Mouse (Mus musculus) CH12.LX (cell line): ENCODE measurements at regions not wholly inside any gene's neighbourhood (a gene's known extent, or its start where the extent isn't known, plus 50 kb on each side); places are given as distances from the start of the nearest gene placed in this dataset.

Experiments
- DNase-seq: peaks from one replicate; pipeline ENCODE4 v3.0.0-alpha.2; 2013; ENCODE audit errors: extremely low read depth
- H3K27ac ChIP-seq: 2 replicates; pipeline ENCODE4 v1.5.1; 2012; ENCODE audit warnings: low read depth, mild to moderate bottlenecking, control low read depth, moderate library complexity; ENCODE audit not compliant: insufficient read depth
- H3K27me3 ChIP-seq: replicated peaks from 2 replicates; pipeline ENCODE3; 2012; ENCODE audit warnings: inconsistent platforms
- H3K36me3 ChIP-seq, 2 experiments: replicated peaks in 1 of 2; 2 replicates each; pipeline versions ENCODE3 to v1.6.1; 2012; ENCODE audit warnings: inconsistent platforms in 1 of 2, low read length in 1 of 2, mild to moderate bottlenecking in 1 of 2, mixed read lengths in 1 of 2, moderate library complexity in 1 of 2; ENCODE audit not compliant: control insufficient read depth in 1 of 2, insufficient read depth in 1 of 2
- H3K4me1 ChIP-seq, 2 experiments: 2 replicates each; pipeline ENCODE4 v1.6.1; 2012; ENCODE audit warnings: inconsistent platforms in 1 of 2, moderate library complexity in 1 of 2; ENCODE audit not compliant: insufficient read depth in 2 of 2, control insufficient read depth in 1 of 2
- H3K4me2 ChIP-seq: 2 replicates; pipeline ENCODE4 v1.6.1; 2012; ENCODE audit warnings: low read depth, mild to moderate bottlenecking, control low read depth; ENCODE audit not compliant: poor library complexity, insufficient read depth, severe bottlenecking
- H3K4me3 ChIP-seq, 3 experiments: fragments of 150-350 bp in 1 of 3; sonication (generic) in 1 of 3; replicated peaks in 1 of 3; 2 replicates each; pipeline versions ENCODE3 to v1.5.1; 2011 to 2012; ENCODE audit warnings: low read depth in 2 of 3, low read length in 2 of 3, mild to moderate bottlenecking in 2 of 3, moderate library complexity in 2 of 3, control low read depth in 1 of 3, improper control_type of control experiment in 1 of 3, inconsistent platforms in 1 of 3, mixed read lengths in 1 of 3; ENCODE audit not compliant: poor library complexity in 1 of 3
- H3K79me2 ChIP-seq: replicated peaks from 2 replicates; pipeline ENCODE4 v1.6.1; 2012; ENCODE audit warnings: mild to moderate bottlenecking, moderate library complexity; ENCODE audit not compliant: control insufficient read depth, poor library complexity, insufficient read depth, severe bottlenecking; ENCODE audit errors: extremely low read depth
- H3K9ac ChIP-seq: 2 replicates; pipeline ENCODE4 v1.6.1; 2012; ENCODE audit warnings: low read depth, mild to moderate bottlenecking, control low read depth, moderate library complexity; ENCODE audit not compliant: insufficient read depth
- H3K9me3 ChIP-seq: replicated peaks from 2 replicates; pipeline ENCODE3; 2012; ENCODE audit warnings: low read length, inconsistent platforms, mixed read lengths
- CHD1 ChIP-seq: IDR thresholded peaks from 2 replicates; pipeline ENCODE4 v1.6.1; 2012; ENCODE audit warnings: low read depth, low read length, improper control_type of control experiment, inconsistent platforms
- CTCF ChIP-seq, 2 experiments: IDR thresholded peaks in 1 of 2; conservative IDR thresholded peaks in 1 of 2; 2 replicates each; pipeline ENCODE4 v1.5.1; 2011 to 2012; ENCODE audit warnings: low read depth in 2 of 2, low read length in 2 of 2, improper control_type of control experiment in 1 of 2, inconsistent platforms in 1 of 2, mild to moderate bottlenecking in 1 of 2, moderate library complexity in 1 of 2
- E2F4 ChIP-seq: IDR thresholded peaks from 2 replicates; pipeline ENCODE4 v1.6.1; 2011; ENCODE audit warnings: low read depth, low read length, improper control_type of control experiment; ENCODE audit not compliant: insufficient replicate concordance
- ELF1 ChIP-seq: IDR thresholded peaks from 2 replicates; pipeline ENCODE4 v1.6.1; 2014; ENCODE audit warnings: low read depth, mild to moderate bottlenecking, inconsistent platforms, low read length, improper control_type of control experiment
- EP300 ChIP-seq: IDR thresholded peaks from 2 replicates; pipeline ENCODE4 v1.6.1; 2011; ENCODE audit warnings: low read length, improper control_type of control experiment
- IRF4 ChIP-seq: IDR thresholded peaks from 2 replicates; pipeline ENCODE4 v1.6.1; 2014; ENCODE audit warnings: low read depth, mild to moderate bottlenecking, inconsistent platforms, low read length, improper control_type of control experiment
- JUN ChIP-seq: IDR thresholded peaks from 2 replicates; pipeline ENCODE4 v1.6.1; 2011; ENCODE audit warnings: low read depth, mild to moderate bottlenecking, low read length, improper control_type of control experiment, moderate library complexity; ENCODE audit not compliant: insufficient read depth
- JUND ChIP-seq: conservative IDR thresholded peaks from 2 replicates; pipeline ENCODE4 v1.6.1; 2011; ENCODE audit warnings: low read depth, low read length, improper control_type of control experiment
- MAFK ChIP-seq: IDR thresholded peaks from 2 replicates; pipeline ENCODE4 v1.6.1; 2011; ENCODE audit warnings: low read length, improper control_type of control experiment; ENCODE audit not compliant: insufficient replicate concordance
- MAZ ChIP-seq: IDR thresholded peaks from 2 replicates; pipeline ENCODE4 v1.6.1; 2012; ENCODE audit warnings: low read depth, mild to moderate bottlenecking, inconsistent platforms, low read length, improper control_type of control experiment, moderate library complexity
- MXI1 ChIP-seq: IDR thresholded peaks from 2 replicates; pipeline ENCODE4 v1.6.1; 2011; ENCODE audit warnings: mild to moderate bottlenecking, low read depth, low read length, improper control_type of control experiment
- POLR2A ChIP-seq: IDR thresholded peaks from 2 replicates; pipeline ENCODE4 v1.6.1; 2011; ENCODE audit warnings: low read depth, mild to moderate bottlenecking, improper control_type of control experiment, low read length
- POLR2AphosphoS2 ChIP-seq: IDR thresholded peaks from 2 replicates; pipeline ENCODE4 v1.6.1; 2011; ENCODE audit warnings: low read depth, low read length, improper control_type of control experiment
- SIN3A ChIP-seq: IDR thresholded peaks from 2 replicates; pipeline ENCODE4 v1.6.1; 2012; ENCODE audit warnings: low read length, improper control_type of control experiment, inconsistent platforms
- SMC3 ChIP-seq: IDR thresholded peaks from 2 replicates; pipeline ENCODE4 v1.6.1; 2011; ENCODE audit warnings: low read depth, low read length, improper control_type of control experiment
- UBTF ChIP-seq: IDR thresholded peaks from 2 replicates; pipeline ENCODE4 v1.6.1; 2012; ENCODE audit warnings: low read depth, mild to moderate bottlenecking, inconsistent platforms, low read length, improper control_type of control experiment, moderate library complexity
- USF2 ChIP-seq: conservative IDR thresholded peaks from 2 replicates; pipeline ENCODE4 v1.6.1; 2011; ENCODE audit warnings: low read depth, low read length, improper control_type of control experiment
- ZKSCAN1 ChIP-seq: IDR thresholded peaks from 2 replicates; pipeline ENCODE4 v1.6.1; 2012; ENCODE audit warnings: low read depth, inconsistent platforms, low read length, improper control_type of control experiment, borderline replicate concordance
- ZMIZ1 ChIP-seq: IDR thresholded peaks from 2 replicates; pipeline ENCODE4 v1.6.1; 2012; ENCODE audit warnings: low read depth, mild to moderate bottlenecking, inconsistent platforms, low read length, improper control_type of control experiment
- dilution Hi-C: fragments of 300-500 bp; cut with MboI; formaldehyde crosslinking; loops from 2 replicates; pipeline ENCODE4 v1.14.3; 2020; ENCODE audit warnings: low sequenced_read_pairs; ENCODE audit not compliant: extremely low pct_unique_long_range_greater_than_20kb, extremely low pct_ligation_motif_present
- in situ Hi-C: fragments of 300-500 bp; cut with MboI; formaldehyde crosslinking; loops from 3 replicates; pipeline ENCODE4 v1.14.3; 2019; ENCODE audit warnings: low sequenced_read_pairs, low pct_ligation_motif_present, low pct_unique_long_range_greater_than_20kb, mixed read lengths

DNA sequence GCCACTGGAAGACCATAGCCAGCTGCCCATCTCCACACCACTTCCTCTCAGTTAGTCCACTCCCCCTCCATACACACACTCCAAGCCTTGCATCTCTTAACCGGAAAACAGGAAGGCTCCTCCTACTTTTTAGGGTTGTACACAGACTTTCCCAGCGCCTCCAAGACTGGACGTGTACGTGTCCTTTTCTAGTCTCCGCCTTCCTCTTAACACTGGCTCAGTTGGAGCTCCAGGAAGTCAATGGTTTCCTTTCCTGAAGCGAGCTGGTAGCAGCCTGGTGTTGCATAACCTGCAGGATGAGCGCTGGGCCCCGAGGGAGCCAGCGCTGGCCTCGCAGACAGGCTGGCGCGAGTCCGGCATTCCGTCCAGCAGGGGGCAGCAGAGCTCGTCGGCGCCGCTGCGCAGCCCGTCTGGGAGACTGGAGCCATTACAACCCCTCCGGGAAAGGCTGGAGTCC lies 95.5 kb upstream of the Oxgr1 start (continued):
- TF ChIP-seq CTCF (conservative IDR thresholded peaks at IDR 0.05 in 1 of 2, IDR thresholded peaks at IDR 0.05 in 1 of 2; ENCODE audit: low read depth in 2 of 2, low read length in 2 of 2) (peak; percentile 40 to 92), MAZ (no peak), JUN (no peak), IRF4 (peak; percentile 46; the same call in 1 of the 2 replicates), MAFK (no peak)
- TF ChIP-seq, all 38 proteins: peak for 9

DNA sequence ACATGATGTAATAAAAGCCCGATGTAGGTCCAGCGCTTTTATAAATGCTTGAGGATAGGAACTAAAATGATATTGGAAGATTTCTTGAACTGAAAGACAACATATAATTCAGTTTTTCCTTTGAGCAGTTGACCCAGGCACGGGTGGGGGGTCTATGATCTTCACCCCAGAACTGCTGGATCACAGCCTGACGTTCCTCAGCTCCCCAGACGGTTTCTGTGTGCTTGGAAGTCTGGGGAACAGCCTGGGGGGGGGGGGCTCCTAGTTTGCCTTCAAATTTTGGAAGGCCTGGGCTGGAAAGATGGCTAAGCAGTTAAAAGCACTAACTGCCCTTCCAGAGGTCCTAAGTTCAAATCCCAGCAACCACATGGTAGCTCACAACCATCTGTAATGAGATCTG lies 96.3 kb upstream of the Oxgr1 start:
- peaks cover 2% of the 10 kb centered on the region for H3K27me3 ChIP-seq
- in situ Hi-C loops = loop anchor here (10.0 kb wide), 1 partner anchor 266 kb away; no protein-coding TSS in a partner anchor
- no peaks in the 10 kb centered on the region for H3K9me3 ChIP-seq
- H3K27ac ChIP-seq = no peak overlapping the region
- TF ChIP-seq SIN3A (no peak), POLR2AphosphoS2 (no peak), ZKSCAN1 (no peak), ZMIZ1 (no peak), MXI1 (no peak), EP300 (no peak), JUND (no peak), UBTF (no peak)
- no peaks in the 10 kb centered on the region for H3K79me2 ChIP-seq
- dilution Hi-C loops = no loop called here
- H3K4me1 ChIP-seq = peaks cover 6 to 23% of the 10 kb centered on the region in 2 experiments
- no peak for DNase-seq
- H3K36me3 ChIP-seq = no peaks in the 10 kb centered on the region
- peak overlapping the region; percentile 48; the same call in 1 of the 2 replicates for H3K4me2 ChIP-seq
- no peak overlapping the region for H3K4me3 ChIP-seq
- H3K9ac ChIP-seq = no peak overlapping the region

DNA sequence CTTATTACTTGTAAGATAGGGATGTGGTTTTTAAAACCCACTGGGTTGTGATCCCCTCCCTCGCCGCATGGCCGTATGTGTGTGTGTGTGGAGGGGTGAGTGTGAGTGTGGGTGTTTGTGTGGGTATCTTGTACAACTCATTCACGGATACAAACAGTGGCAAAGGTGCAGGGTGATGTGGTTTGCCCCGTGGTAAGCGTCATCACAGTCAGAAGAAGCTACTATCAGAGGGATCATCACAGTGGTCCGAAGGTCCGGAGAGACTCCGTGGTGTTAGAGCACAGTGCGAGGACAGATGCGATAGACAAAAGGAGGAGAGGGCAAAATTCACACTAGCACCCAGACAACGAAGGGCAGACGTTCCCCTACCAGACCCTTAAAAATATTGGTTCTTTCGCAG lies 97.0 kb upstream of the Oxgr1 start:
- Histone ChIP-seq H3K9ac (no peak overlapping the region), H3K36me3 (no peaks in the 10 kb centered on the region), H3K27ac (no peak overlapping the region), H3K9me3 (no peaks in the 10 kb centered on the region), H3K79me2 (no peaks in the 10 kb centered on the region), H3K4me3 (peak overlapping the region in 1 of 3 experiments; percentile 21), H3K4me2 (peak overlapping the region; percentile 6; the same call in 1 of the 2 replicates), H3K4me1 (peaks cover 6 to 23% of the 10 kb centered on the region in 2 experiments), H3K27me3 (peaks cover 2% of the 10 kb centered on the region)
- no peak for TF ChIP-seq SMC3
- no peak for TF ChIP-seq USF2
- no peak for TF ChIP-seq ELF1
- TF ChIP-seq POLR2A = no peak
- no peak for TF ChIP-seq E2F4
- no peak for TF ChIP-seq CHD1
- no peak for TF ChIP-seq ZMIZ1
- in situ Hi-C loops = loop anchor here (10.0 kb wide), 1 partner anchor 266 kb away; no protein-coding TSS in a partner anchor
- dilution Hi-C loops = no loop called here
- peak; percentile 28 for DNase-seq
